Mouse (Mus musculus) kidney, embryonic 15.5 days (tissue): Measurements from ENCODE around the gene Pygo1. TPM values are rescaled to one million over a fixed set of nuclear protein-coding genes. Genes with fewer than 3 reads are reported as not detected.

Experiments used
- ATAC-seq: fragments of 200-750 bp; cut with Nextera tagmentation; replicated peaks from 2 replicates; pipeline ENCODE4 v1.8.0; 2017; ENCODE audit warnings: moderate TSS enrichment; ENCODE audit not compliant: low FRiP score
- H3K27ac ChIP-seq: fragments of 300-500 bp; sonication (generic); 2 replicates; pipeline ENCODE4 v1.5.1; 2015; ENCODE audit warnings: mild to moderate bottlenecking, inconsistent platforms
- H3K27me3 ChIP-seq: fragments of 300-500 bp; sonication (generic); 2 replicates; pipeline ENCODE4 v1.6.1; 2015; ENCODE audit warnings: inconsistent platforms
- H3K36me3 ChIP-seq: fragments of 300-500 bp; sonication (generic); 2 replicates; pipeline ENCODE4 v1.6.1; 2015; ENCODE audit warnings: inconsistent platforms
- H3K4me1 ChIP-seq: fragments of 300-500 bp; sonication (generic); 2 replicates; pipeline ENCODE4 v1.6.1; 2015; ENCODE audit warnings: inconsistent platforms
- H3K4me2 ChIP-seq: fragments of 300-500 bp; sonication (generic); 2 replicates; pipeline ENCODE4 v1.6.1; 2015; ENCODE audit warnings: moderate library complexity, mild to moderate bottlenecking, inconsistent platforms
- H3K4me3 ChIP-seq: fragments of 300-500 bp; sonication (generic); replicated peaks from 2 replicates; pipeline ENCODE4 v1.5.1; 2015; ENCODE audit warnings: mild to moderate bottlenecking, inconsistent platforms
- H3K9ac ChIP-seq: fragments of 300-500 bp; sonication (generic); 2 replicates; pipeline ENCODE4 v1.6.1; 2015; ENCODE audit warnings: mild to moderate bottlenecking, inconsistent platforms
- H3K9me3 ChIP-seq: fragments of 300-500 bp; sonication (generic); replicated peaks from 2 replicates; pipeline ENCODE4 v1.6.1; 2016; ENCODE audit warnings: inconsistent platforms
- WGBS: fragments of 180-500 bp; shearing (Covaris S2); methylation state at CpG from one replicate; pipeline ENCODE4 v1.1.7; 2015; ENCODE audit warnings: mixed read lengths; 5-methylcytosine and 5-hydroxymethylcytosine counted together
- polyA plus RNA-seq: library from polyadenylated mRNA; unstranded; fragments of >200 nt; fragmentation: Nextera tagmentation; extraction: Ambion mirVana; gene quantifications from 2 replicates; pipeline ENCODE4 v1.2.1, GENCODE M21; 2015

Gene Pygo1
- polyA plus RNA-seq, result 5.4 TPM in 2 replicates

DNA sequence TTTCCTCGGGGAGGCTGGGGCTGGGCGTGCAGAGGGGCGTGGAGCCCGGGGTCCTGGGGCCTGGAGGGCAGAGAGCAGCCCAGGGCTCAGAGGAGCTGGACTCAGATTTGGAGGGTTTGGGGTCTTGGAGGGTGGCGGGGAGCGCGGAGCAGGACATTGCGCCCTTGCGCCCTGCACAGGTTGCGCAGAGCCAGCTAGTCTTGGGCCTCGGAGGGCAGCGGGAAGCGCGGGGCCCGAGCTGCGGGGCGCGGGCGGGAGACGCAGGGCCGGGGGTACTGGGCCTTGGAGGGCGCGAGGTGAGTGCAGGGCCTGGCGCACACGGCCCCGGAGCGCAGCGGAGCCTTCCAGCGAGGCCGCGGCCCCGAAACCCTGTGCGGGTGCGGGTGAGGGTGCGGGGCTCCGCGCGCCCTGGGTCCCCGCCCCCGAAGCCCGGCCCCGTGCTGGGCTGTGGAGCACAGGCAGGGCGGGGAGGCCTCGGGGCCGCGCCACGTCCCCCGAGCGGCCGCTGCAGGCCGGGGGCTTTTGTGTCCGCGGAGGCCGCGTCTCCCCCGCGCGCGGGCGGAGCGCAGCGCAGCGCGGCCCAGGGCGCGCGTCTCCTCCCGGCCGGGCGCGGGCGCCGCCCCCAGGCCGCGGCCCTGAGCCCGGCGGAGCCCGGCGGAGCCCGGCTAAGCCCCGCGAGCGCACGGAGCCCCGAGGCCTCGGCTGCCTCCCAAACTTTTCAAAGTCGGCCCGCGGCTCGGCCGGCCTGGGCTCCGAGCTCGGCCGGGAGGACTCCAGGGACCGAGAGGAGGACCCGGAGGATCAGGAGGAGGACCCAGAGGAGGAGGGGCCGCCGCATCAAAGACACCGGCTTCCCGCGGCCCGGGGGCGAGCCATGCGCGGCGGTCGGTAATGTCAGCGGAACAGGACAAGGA lies at the start of gene Pygo1:
Gene Pygo1 (plus strand): TSS at position 625 of the 914 bp plus-strand sequence.
- Histone ChIP-seq H3K27ac (peak within 1 kb of the TSS; percentile 68), H3K36me3 (no peaks in the 10 kb centered on the region), H3K4me2 (peak within 1 kb of the TSS; percentile 95), H3K4me3 (peak within 1 kb of the TSS; percentile 62), H3K27me3 (no peaks in the 10 kb centered on the region), H3K9ac (peak within 1 kb of the TSS; percentile 85), H3K4me1 (peaks cover 19% of the 10 kb centered on the region), H3K9me3 (no peaks in the 10 kb centered on the region)
- WGBS, result under 1% methylated on average over 87 of the region's 108 CpGs
- peak; percentile 87 for ATAC-seq

DNA sequence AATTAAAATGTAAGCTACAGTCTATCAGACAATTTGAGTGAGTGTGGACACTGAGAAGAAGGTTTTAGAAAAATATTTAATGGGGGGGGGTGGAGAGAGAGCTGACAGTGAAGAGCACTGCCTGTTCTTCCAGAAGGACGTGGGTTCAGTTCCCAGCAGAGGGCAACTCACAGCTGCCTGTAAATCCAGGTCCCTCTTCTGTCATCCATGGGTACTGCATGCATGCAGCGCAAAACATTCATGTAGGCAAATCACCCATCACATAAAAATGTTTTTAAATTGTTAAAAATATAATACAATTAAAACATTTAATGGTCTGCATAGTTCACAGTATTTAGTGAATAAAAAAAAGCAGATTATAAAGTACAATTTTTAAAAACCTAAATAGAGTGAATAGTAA lies 49.6 kb upstream of the Pygo1 start:
- Histone ChIP-seq H3K4me1 (peaks cover 52% of the 10 kb centered on the region), H3K4me3 (no peak overlapping the region), H3K27me3 (no peaks in the 10 kb centered on the region), H3K9me3 (no peaks in the 10 kb centered on the region), H3K27ac (no peak overlapping the region), H3K4me2 (no peak overlapping the region), H3K36me3 (no peaks in the 10 kb centered on the region), H3K9ac (no peak overlapping the region)
- 80% methylated on average over 2 of the region's 2 CpGs for WGBS
- no peak for ATAC-seq

DNA sequence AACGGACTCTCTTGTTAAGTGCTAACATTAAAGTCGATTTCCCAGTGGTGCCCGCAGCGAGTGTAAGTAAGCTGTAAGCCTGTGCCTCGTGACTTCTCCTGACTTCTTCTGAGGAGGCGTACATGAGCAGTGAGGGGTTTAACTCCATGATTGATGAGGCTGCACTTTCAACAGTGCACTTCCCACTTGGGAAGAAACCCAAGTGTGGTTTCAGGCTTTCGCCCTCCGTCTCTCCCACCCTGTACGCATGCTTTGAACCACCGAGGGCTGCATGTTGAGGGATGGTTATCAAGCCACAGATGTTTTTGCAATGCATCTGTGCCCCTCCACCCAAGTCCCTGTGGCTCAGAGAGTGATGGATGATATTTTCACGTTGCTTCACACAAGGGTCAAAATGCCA lies 47.5 kb upstream of the Pygo1 start:
- Histone ChIP-seq H3K27me3 (no peaks in the 10 kb centered on the region), H3K4me3 (no peak overlapping the region), H3K4me2 (peak overlapping the region; percentile 17), H3K27ac (peak overlapping the region; percentile 51), H3K36me3 (no peaks in the 10 kb centered on the region), H3K9me3 (no peaks in the 10 kb centered on the region), H3K4me1 (peaks cover 53% of the 10 kb centered on the region), H3K9ac (no peak overlapping the region)
- WGBS, result 9% methylated on average over 11 of the region's 11 CpGs
- peak; percentile 74 for ATAC-seq

DNA sequence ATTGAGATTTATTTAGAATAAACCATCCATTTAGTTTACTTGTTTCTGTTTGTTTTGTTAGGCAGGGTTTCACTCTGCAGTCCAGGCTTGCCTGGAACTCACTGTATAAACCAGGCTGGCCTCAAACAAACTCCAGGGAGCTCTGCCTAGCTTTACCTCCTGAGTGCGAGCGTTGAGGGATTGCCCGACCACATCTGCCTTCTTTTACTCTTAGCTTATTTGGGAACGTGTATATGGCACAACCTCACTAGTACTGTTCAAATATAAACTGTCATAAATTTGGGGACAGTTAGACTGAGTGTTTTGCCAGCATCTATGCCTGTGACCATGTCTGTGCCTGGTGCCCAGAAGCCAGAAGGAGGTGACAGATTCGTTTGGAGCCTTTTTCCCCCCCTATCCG lies 46.8 kb upstream of the Pygo1 start:
- no peak overlapping the region for H3K4me2 ChIP-seq
- peak overlapping the region; percentile 51; the same call in 1 of the 2 replicates for H3K27ac ChIP-seq
- no peak for ATAC-seq
- no peaks in the 10 kb centered on the region for H3K27me3 ChIP-seq
- H3K9ac ChIP-seq, result no peak overlapping the region
- no peak overlapping the region for H3K4me3 ChIP-seq
- 39% methylated on average over 6 of the region's 6 CpGs for WGBS
- H3K36me3 ChIP-seq, result no peaks in the 10 kb centered on the region
- no peaks in the 10 kb centered on the region for H3K9me3 ChIP-seq
- H3K4me1 ChIP-seq, result peaks cover 59% of the 10 kb centered on the region

DNA sequence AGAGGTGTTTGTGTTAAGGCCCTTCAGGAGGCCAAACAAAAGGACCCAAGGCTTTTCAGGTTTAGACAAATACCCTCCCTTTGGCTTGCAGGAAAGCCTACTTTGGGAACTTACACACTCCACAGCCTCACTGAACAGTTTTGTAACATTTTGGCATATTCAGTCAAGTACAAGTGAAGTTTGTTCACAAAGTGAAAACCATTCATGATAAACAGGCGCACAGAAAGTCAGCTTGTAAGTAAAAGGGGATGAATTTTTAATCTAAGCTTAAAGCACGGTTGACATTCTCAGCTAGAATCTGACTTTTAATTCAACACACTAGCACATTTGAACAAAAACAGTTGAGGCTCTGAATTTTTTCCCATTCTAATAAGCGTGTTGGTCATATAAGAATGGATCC lies 45.8 kb upstream of the Pygo1 start:
- Histone ChIP-seq H3K4me2 (no peak overlapping the region), H3K9me3 (no peaks in the 10 kb centered on the region), H3K27me3 (no peaks in the 10 kb centered on the region), H3K36me3 (no peaks in the 10 kb centered on the region), H3K27ac (no peak overlapping the region), H3K9ac (no peak overlapping the region), H3K4me3 (no peak overlapping the region), H3K4me1 (peaks cover 61% of the 10 kb centered on the region)
- WGBS, result 81% methylated on average over 3 of the region's 3 CpGs
- ATAC-seq, result no peak

DNA sequence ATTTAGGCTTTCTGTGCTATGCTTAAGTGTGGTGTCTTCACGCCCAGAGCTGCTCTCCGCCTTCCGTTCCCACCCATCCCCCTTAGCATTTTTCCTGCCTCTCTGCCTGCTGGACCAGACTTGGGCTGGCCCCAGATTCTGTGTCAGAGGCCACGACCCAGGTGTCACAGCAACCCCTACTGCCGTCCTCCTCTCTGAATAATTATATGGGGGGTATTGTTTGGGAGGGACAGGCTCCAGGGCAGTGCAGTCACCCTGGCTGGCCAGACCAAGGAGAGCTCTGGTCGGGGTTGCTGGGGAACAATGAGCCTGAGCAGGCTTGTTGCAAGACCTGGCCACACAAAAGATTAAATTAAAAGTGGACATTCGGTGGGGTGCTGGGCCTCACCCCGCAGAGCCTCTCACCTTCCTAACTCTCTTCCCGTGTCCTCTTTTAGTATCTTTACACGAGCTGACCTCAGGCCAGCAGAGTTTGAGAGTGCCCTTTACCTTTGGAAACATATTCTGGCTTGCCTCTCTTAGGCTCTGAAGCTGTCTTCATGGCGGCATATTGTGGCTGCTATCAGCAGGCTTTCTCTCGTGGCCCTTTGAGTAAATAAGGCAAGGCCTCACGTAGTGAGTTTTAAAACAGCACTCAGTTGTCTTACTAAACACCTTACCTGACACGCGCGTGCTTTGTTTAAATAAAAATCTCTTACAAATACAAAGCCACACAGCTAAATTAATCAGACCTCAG lies 45.1 kb upstream of the Pygo1 start:
- Histone ChIP-seq H3K9me3 (no peaks in the 10 kb centered on the region), H3K27me3 (no peaks in the 10 kb centered on the region), H3K36me3 (no peaks in the 10 kb centered on the region), H3K27ac (peak overlapping the region; percentile 77), H3K9ac (no peak overlapping the region), H3K4me3 (no peak overlapping the region), H3K4me2 (peak overlapping the region; percentile 1; the same call in 1 of the 2 replicates), H3K4me1 (peaks cover 61% of the 10 kb centered on the region)
- peak; percentile 41; the same call in 1 of the 2 replicates for ATAC-seq
- 29% methylated on average over 16 of the region's 16 CpGs for WGBS

DNA sequence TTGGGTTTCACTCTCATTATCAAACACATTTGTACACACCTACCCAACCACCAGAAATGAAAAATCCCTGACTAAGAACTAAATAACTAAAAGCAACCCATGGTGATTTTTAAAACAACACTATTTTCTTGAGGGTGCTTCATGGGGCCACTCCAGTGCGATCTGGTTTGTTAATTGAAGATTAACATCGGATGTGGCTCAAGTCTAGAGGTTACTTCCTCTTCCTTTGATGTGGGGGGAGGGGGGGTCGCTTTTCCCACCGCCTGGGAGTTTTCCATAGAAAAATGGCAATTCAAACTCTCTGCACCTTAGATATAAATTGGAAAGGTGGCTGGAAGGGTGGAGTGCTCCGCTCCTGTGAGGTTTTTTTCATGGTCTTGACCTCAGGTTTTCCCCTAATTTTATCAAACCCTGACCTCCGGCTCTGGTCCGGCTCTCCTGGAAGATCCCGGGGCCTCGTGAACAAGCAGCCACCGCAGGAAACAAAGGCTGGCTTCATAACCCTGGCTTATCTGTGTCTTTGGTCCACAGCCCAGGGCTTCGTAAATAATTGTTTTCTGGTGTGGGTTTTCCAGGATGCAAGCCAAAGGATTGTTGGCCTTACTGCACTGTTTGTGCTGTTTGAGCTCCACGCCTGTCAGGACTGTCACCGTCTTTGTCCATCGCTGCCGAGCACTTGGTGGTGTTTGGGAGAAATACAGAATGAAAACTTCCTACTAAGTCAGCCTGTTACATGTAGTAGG lies 44.2 kb upstream of the Pygo1 start:
- H3K36me3 ChIP-seq, result no peaks in the 10 kb centered on the region
- no peak for ATAC-seq
- H3K27me3 ChIP-seq, result no peaks in the 10 kb centered on the region
- no peaks in the 10 kb centered on the region for H3K9me3 ChIP-seq
- no peak overlapping the region for H3K4me3 ChIP-seq
- H3K9ac ChIP-seq, result no peak overlapping the region
- H3K4me2 ChIP-seq, result peak overlapping the region; percentile 34
- H3K27ac ChIP-seq, result peak overlapping the region; percentile 77
- H3K4me1 ChIP-seq, result peaks cover 61% of the 10 kb centered on the region
- 23% methylated on average over 15 of the region's 15 CpGs for WGBS

DNA sequence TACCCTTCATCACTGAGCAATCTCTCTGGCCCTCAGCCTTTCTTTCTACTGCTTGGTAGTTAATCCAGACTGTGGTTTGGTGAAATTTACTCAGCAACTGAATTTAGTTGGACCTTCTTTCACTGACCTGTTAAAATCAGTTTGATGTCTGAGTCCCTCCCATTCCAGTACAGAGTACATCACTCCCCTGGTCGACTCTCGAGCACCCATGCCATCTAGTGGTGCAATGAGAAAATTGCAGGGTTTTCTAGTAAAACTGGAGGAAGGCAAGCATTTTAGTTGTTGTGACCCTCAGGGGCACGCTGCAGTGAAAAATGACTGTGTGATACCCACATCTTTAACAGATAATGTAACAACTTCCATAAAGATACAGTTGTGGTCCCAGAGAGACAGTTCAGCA lies 41.5 kb upstream of the Pygo1 start:
- Histone ChIP-seq H3K9me3 (no peaks in the 10 kb centered on the region), H3K4me2 (no peak overlapping the region), H3K9ac (no peak overlapping the region), H3K27me3 (no peaks in the 10 kb centered on the region), H3K36me3 (no peaks in the 10 kb centered on the region), H3K4me1 (peaks cover 41% of the 10 kb centered on the region), H3K4me3 (no peak overlapping the region), H3K27ac (no peak overlapping the region)
- peak; percentile 57; the same call in 1 of the 2 replicates for ATAC-seq
- 8% methylated on average over 3 of the region's 3 CpGs for whole genome bisulfite sequencing

DNA sequence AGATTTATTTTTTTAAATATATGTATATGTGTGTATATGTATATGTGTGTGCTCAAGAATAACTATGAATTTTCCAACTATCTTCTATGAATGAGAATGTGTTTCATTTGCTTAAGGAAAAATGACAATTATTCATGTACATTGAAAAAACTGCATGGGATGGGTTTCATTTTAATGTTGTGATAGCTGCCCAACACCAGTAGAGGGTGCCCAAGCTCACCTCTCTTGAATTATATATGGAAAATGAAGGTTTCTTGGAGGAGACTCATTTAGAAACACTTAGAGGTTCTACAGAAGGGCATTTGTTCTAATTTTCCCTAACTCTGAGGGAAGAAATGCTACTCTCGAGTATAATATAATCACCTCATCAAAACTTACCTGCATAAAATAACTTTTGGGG lies 35.7 kb upstream of the Pygo1 start:
- 82% methylated on average over 1 of the region's 1 CpGs for WGBS
- H3K4me2 ChIP-seq, result no peak overlapping the region

DNA sequence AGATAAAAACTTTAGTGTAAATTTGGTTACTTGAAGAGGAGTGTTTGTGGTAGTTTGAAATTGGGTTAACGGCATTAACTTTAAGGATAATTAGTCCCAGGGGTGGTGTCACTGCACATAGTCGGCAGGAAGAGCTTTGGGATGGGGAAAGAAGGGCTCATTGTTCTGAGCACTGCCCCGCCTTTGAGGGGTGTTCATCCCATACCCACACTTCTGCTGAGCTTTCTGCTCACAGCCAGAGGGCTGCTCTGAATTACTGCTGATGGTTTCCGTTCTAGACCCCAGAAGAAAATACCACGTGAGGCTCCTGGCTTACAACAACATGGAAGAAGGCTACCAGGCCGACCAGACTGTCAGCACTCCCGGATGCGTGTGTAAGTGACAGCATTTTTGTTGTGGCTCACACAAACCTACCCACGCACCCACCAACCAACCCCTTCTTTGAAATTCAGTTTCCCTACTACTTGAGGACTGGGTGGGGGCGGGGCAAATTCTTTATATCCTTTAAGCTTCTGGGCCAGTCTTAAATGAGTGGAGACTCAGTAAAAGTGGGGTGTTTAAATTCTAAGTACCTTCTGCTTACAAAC lies 34.9 kb upstream of the Pygo1 start:
- ATAC-seq, result no peak

More for the DNA sequence above, 35.7 kb upstream of the Pygo1 start:
- Histone ChIP-seq H3K9me3 (no peaks in the 10 kb centered on the region), H3K27me3 (no peaks in the 10 kb centered on the region), H3K4me1 (no peaks in the 10 kb centered on the region), H3K27ac (no peak overlapping the region), H3K9ac (no peak overlapping the region), H3K4me3 (no peak overlapping the region), H3K36me3 (peaks cover 29% of the 10 kb centered on the region)
- ATAC-seq, result no peak

DNA sequence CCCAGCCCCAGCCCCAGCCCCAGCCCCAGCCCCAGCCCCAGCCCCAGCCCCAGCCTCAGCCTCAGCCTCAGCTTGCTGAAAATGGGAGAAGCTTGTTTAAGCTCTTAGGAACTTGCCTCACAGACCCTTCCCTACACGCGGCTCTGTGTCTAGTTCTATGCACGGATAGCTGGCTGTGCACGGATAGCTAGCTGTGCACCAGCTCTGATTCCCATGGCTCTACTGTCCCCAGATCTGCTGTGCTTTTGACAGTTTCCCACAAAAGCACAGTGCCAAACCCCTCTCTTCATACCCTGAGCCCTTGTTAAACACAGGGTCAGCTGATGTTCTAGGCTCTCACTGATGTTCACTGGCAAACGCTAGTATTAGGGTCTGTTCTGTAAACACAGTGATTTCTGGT lies 32.7 kb upstream of the Pygo1 start:
- Histone ChIP-seq H3K9me3 (no peaks in the 10 kb centered on the region), H3K4me1 (no peaks in the 10 kb centered on the region), H3K27me3 (no peaks in the 10 kb centered on the region), H3K27ac (no peak overlapping the region), H3K36me3 (peaks cover 37% of the 10 kb centered on the region), H3K9ac (no peak overlapping the region), H3K4me3 (no peak overlapping the region), H3K4me2 (no peak overlapping the region)
- WGBS, result 95% methylated on average over 5 of the region's 5 CpGs
- no peak for ATAC-seq

More for the DNA sequence above, 34.9 kb upstream of the Pygo1 start:
- 77% methylated on average over 10 of the region's 10 CpGs for WGBS
- no peak overlapping the region for H3K4me3 ChIP-seq
- H3K4me2 ChIP-seq, result no peak overlapping the region
- no peaks in the 10 kb centered on the region for H3K27me3 ChIP-seq
- H3K9me3 ChIP-seq, result no peaks in the 10 kb centered on the region
- peaks cover 37% of the 10 kb centered on the region for H3K36me3 ChIP-seq
- H3K9ac ChIP-seq, result no peak overlapping the region
- H3K4me1 ChIP-seq, result no peaks in the 10 kb centered on the region
- H3K27ac ChIP-seq, result no peak overlapping the region
